Comparison of ENCODE assay signal across 23 mouse cellular contexts in the genomic region with DNA sequence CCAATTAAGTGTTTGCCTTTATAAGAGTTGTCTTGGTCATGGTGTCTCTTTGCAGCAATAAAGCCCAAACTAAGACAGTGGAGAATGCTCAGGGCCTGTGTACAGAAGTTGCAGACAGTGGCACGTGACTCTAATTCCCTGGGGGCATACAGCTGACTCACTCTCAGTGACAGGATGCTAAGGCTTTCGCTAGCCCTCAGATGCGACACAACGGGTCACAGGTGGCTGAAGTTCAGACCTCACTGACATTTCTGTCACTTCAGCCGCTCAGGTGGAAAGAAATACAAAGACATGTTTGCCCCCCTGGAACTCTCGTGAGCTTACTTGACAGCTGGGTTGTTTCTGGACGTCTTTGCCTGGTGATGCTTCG. TPM values are rescaled to one million over a fixed set of nuclear protein-coding genes. Genes with fewer than 3 reads are reported as not detected.
"Had no signal": no experiment of that assay in that cellular context is flagged by ENCODE, and none has a peak within 500 bp of the region (broad histone marks: within the 10 kb centered on the region; RNA-seq: fewer than 3 reads in every experiment).

No protein-coding gene starts in this region.

- H3K27ac ChIP-seq: kidney, postnatal 0 days; limb, embryonic 12.5 days; limb, embryonic 15.5 days; liver, embryonic 12.5 days; midbrain, embryonic 12.5 days; midbrain, embryonic 15.5 days; neural tube, embryonic 12.5 days; neural tube, embryonic 15.5 days; stomach, postnatal 0 days had no signal

- ATAC-seq: liver, embryonic 12.5 days; midbrain, embryonic 15.5 days had no signal

- H3K9me3 ChIP-seq: limb, embryonic 12.5 days; limb, embryonic 15.5 days; liver, embryonic 12.5 days; midbrain, embryonic 12.5 days; midbrain, embryonic 15.5 days; neural tube, embryonic 12.5 days; neural tube, embryonic 15.5 days had no signal

- DNase-seq: kidney, adult 2 months; kidney, postnatal 25 days; left cerebral cortex, postnatal 4 days; lung, adult 2 months; lung, postnatal 14 days; lung, postnatal 4 days; thymus, adult 2 months; thymus, postnatal 14 days; thymus, postnatal 4 days had no signal

- H3K4me1 ChIP-seq: limb, embryonic 12.5 days; limb, embryonic 15.5 days; midbrain, embryonic 12.5 days; midbrain, embryonic 15.5 days; neural tube, embryonic 12.5 days; neural tube, embryonic 15.5 days had no signal

- H3K4me2 ChIP-seq: limb, embryonic 12.5 days; limb, embryonic 15.5 days; liver, embryonic 12.5 days; midbrain, embryonic 12.5 days; midbrain, embryonic 15.5 days; neural tube, embryonic 12.5 days; neural tube, embryonic 15.5 days had no signal

- H3K27me3 ChIP-seq: limb, embryonic 12.5 days; limb, embryonic 15.5 days; midbrain, embryonic 12.5 days; midbrain, embryonic 15.5 days; neural tube, embryonic 12.5 days; neural tube, embryonic 15.5 days had no signal

- H3K9ac ChIP-seq: limb, embryonic 12.5 days; limb, embryonic 15.5 days; liver, embryonic 12.5 days; midbrain, embryonic 12.5 days; midbrain, embryonic 15.5 days; neural tube, embryonic 12.5 days; neural tube, embryonic 15.5 days had no signal

- H3K36me3 ChIP-seq: limb, embryonic 12.5 days; limb, embryonic 15.5 days; liver, embryonic 12.5 days; midbrain, embryonic 12.5 days; midbrain, embryonic 15.5 days; neural tube, embryonic 12.5 days; neural tube, embryonic 15.5 days had no signal

- H3K4me3 ChIP-seq: limb, embryonic 12.5 days; limb, embryonic 15.5 days; liver, embryonic 12.5 days; midbrain, embryonic 12.5 days; midbrain, embryonic 15.5 days; neural tube, embryonic 12.5 days; neural tube, embryonic 15.5 days had no signal

RNA-seq across cellular contexts. Expression of a gene that starts 39.4 kb away (rescaled TPM):
- total RNA-seq: megakaryocyte progenitor cell, adult 5-6 weeks had no signal
- polyA plus RNA-seq: kidney, adult 2 months; kidney, embryonic 14.5 days; large intestine, adult 2 months; liver, embryonic 16.5 days; spleen, adult 2 months; thymus, adult 2 months had no signal
